Mouse (Mus musculus) cerebellum, adult 2 months (tissue): ENCODE results near the gene Apoc4.

ENCODE experiments used
- CTCF ChIP-seq: fragments of 200-500 bp; IDR thresholded peaks from 2 replicates; pipeline ENCODE4 v1.5.1; 2011; ENCODE audit warnings: low read depth, mild to moderate bottlenecking, control low read depth, low read length, moderate library complexity, borderline replicate concordance; ENCODE audit not compliant: insufficient read depth
- POLR2A ChIP-seq: fragments of 200-500 bp; IDR thresholded peaks from 2 replicates; pipeline ENCODE4 v1.6.1; 2011; ENCODE audit warnings: low read length, control low read depth, borderline replicate concordance; ENCODE audit not compliant: insufficient read depth

DNA sequence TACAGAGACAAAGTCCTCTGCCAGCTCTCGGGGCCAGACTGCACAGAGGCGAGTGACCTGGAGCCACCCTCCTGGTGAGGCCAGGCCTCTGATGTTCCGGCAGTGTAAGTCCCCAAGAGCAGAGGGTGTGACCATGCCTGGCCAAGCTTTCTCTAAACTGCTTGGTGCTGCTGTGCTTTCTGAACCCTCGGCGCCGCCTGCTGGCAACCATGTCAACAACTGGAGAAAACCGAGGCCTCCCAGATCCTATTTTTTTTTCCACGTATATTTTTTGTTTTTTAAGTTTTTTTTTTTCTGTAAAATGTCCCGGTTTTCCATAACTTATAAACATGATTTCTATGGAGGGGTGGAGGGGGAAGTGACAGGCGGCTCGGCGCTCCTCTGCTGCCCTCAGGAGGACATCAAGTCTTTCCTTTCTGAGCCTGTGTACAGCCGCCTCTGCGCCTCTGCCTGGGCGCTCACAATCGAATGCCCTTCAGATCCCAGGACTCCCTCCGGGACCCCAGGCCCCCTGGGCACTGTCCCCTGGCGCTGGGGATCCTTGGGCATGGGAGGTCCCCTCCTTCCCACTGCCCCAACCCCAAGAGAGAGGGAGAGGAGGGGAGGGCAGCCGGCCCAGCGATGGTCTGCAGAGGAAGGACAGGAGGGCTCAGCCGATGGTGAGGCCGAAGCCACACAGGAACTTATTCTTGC lies 19.9 kb upstream of the Apoc4 start:
- no peak for TF ChIP-seq POLR2A
- TF ChIP-seq CTCF: peak; percentile 44
